Mouse (Mus musculus) lung, adult 18-20 months (tissue): ENCODE measurements around the gene Rps6kb1.
"Not testable (repeated sequence)": the region's sequence is repeated elsewhere in the genome, so short reads cannot be mapped to it uniquely, and the experiment has no call there.

Source experiments
- DNase-seq, 2 experiments: peaks; one replicate each; pipeline ENCODE4 v3.0.0; 2022; ENCODE audit warnings: mixed read lengths in 2 of 2

Gene Rps6kb1

DNA sequence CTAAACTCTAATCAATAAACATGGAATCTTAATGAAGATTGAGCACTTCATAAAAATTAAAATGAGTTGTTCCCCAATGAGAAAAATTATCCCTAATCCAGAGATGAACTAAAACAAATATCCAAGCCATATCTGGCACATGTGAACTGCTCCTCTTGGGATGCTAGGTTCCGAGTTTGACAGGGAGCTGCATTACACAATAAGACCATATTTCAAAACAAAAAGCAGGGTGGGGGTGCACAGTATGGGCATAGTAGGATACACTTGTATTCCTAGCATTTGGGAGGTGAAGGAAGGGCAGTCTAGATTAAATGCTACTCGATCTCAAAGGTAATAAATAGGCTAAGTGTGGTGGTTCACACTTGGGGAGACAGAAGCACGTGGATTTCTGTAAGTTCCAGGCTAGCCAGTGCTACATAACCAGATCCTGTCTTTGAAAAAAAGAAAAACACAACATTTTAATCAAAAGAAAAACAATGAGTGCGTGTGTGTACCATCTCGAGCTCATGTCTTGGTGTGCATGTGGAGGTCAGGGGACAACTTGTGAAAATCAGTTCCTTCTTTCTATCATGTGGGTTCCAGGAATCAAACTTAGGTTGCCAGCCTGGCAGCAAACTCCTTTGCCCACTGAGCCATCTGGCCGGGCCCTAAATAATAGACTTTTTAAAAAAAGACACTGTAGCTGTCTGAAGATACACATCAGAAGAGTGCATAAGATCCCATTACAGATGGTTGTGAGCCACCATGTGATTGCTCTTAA, 4.7 kb downstream of the Rps6kb1 start:
- no peak for DNase-seq

GRCm38 (mm10) chr11:86538786-86539185, 5.8 kb downstream of the Rps6kb1 start:
- DNase-seq = no peak

- no peak for DNase-seq
Measured at GRCm38 (mm10) chr11:86534201-86534910, 10.2 kb downstream of the Rps6kb1 start.

- not testable (repeated sequence) for DNase-seq
Measured at GRCm38 (mm10) chr11:86533302-86533701, 11.3 kb downstream of the Rps6kb1 start.

- no peak for DNase-seq
Measured at GRCm38 (mm10) chr11:86532834-86533233, 11.8 kb downstream of the Rps6kb1 start.

DNA sequence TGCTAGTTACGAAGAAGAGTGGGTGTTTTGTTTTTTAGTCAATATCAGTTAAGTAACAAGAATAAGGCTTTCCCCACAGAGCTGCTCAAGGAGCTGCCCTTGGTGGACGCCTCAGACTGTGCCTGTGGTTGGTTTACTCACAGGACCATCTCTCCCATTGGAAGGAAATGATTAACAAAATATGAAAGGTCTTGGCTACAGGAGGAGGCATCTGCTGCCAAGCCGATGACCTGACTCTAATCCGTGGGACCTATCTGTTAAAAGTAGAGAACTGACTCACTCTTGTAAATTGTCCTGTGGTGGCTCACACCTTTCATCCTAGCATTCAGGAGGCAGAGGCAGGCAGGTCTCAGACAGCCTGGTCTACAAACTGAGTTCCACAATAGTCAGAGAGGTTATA, 17.1 kb downstream of the Rps6kb1 start:
- DNase-seq = no peak

DNA sequence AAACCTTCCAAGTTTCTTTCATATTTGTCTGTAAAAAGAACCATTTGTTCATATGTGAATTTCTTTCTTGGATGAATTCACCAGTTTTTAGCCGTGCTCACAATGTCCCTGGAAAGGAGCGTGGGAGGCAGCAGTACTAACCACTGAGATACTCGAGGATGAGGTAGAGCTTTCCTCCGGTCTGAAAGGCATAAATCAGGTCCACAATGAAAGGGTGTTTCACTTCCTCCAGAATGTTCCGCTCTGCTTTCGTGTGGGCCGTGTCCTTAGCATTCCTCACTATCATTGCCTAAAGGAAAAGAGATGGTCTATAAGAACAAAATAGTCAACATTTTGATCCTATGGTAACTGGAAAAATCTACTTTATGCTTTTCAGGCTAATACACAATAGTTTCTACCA, 24.9 kb downstream of the Rps6kb1 start:
- no peak for DNase-seq

DNA sequence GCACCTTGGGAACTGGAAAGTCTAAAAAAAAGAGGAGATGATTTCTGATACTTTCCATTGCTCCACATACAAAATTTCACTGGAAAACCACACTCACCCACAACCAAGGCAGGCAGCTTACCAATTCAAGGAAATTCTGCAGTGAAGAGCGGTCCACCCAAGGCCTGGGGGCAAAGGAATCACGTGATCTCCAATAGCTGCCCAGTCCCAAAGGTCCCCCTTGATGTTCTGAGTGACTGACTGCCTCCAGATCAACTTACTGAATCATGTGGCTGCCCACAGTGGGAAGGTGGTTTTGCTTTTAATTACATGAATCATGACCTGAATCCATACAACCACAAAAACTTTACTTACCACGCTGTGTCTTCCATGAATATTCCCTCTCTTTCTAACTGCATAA, 27.4 kb downstream of the Rps6kb1 start:
- DNase-seq = no peak

DNA sequence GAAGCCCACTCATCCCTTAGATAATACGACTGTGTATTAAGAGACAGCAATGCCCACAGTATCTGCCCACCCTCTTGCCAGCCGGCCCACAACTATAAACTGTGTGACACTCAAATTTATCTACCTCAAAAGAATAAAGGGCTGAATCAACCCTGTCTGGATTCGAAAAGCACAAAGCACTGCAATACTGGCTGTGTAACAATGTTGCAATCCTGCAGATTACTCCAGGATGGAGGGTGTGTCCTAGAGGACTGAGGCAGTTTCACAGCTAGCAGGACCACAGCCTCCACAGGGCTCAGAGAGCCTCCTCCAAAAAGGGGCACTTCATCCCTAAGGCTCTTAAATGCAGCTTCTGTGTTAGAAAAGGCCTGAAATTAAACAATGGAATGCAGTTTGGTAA, 28.0 kb downstream of the Rps6kb1 start:
- DNase-seq = no peak

DNA sequence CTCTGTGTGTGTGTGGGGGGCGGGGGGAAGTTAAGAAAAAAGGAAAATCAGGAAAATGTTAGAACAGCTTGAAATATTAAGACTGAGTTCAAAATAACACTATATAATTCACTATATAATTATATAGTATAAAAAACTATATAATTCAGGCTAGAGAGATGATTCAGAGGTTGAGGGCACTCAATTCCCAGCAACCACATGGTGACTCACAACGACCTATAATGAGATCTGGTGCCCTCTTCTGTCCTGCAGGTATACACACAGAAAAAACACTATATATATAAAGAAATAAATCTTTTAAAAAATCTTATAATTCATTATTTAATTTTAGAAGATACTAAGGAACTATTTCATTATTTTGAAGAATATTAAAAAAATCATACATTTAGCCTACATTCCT, 36.6 kb downstream of the Rps6kb1 start:
- no peak for DNase-seq

- DNase-seq = no peak
Measured at GRCm38 (mm10) chr11:86507334-86507733, 37.3 kb downstream of the Rps6kb1 start.

DNA sequence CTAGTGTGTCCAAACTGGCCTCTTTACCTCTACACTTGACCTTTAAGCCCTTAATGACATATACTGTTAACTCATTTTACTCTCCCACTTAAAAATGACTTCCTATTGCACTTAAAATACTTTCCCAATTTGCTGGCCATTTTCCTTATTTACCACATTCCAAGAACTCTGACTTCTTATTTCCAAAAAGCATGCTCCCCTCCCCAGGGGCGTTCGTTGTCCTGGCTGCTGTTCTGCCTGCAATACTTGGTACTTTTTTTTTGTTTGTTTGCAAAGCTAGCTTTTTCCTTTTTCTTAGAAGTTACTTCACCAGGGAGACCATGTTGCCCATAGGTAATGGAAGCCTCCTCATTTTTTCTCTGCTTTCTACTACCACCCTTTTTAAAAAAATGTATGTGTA, 41.5 kb downstream of the Rps6kb1 start:
- no peak for DNase-seq

GRCm38 (mm10) chr11:86500795-86501194, 43.8 kb downstream of the Rps6kb1 start:
- DNase-seq = no peak

DNA sequence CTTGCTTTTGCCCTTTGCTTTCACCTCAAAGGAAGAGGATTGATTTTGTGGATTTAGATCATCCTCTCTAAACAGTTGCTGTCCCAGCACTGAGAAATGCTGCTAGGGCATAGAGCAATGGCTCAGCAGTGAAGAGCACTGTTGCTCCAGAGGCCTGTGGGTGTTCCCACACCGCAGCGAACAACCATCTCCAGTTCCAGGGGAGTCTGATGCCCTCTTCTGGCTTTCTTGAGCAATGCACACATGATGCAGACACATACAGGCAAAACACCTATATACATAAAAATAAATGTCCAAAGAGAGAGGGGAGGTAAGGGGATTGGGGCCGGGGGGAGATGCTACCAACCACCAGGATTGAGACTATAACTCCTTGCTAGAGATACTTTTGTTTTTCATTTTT, 46.7 kb downstream of the Rps6kb1 start:
- no peak for DNase-seq

- DNase-seq = no peak
Measured at GRCm38 (mm10) chr11:86497356-86497755, 47.2 kb downstream of the Rps6kb1 start.

DNA sequence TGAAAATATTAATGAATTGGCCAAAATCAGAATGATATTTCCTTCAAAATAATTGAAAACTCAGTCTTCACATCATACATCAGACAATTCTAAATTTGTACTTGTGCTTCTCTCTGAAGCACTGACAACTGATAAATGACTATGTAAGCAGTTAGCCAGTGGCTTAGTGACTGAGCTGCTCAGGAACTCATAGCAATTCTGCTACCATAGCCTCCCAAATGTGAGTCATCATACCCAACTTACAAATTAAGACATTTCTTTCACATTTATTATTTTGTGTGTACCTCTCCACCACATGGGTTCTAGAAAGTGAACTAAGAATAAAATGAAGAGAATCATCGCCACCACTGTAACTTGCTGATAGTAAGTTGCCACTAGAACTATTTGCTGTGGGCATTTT, 53.8 kb downstream of the Rps6kb1 start:
- no peak for DNase-seq

DNA sequence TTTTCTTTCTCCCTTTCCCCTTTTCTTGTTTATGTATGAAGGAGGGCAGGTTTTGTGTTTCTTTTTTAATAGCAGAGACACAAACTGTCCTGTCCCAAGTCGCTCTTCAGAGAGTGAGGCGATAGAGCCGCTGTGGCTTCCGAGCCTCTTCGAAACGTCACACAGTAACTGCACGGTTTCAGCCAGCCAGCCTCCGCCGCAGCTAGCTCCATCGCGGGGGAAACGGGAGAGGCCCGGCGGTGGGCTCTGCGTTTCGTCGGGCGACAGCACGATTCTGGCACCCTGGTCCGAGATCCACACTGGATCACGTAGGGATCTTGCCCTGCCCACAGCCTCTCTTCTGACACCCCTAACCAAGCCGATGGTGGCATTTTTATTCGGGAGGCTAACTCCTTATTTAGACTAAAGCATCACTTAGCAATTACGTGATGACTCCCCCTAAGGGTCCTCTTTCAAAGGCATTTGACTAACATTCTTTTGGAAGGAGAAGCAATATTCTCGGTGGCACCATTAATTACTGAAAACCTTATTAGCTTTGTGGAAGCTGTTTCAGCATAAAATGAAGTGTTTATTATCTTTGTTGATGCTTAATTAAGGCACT, 59.6 kb downstream of the Rps6kb1 start:
- DNase-seq = peak; percentile 38 to 41

DNA sequence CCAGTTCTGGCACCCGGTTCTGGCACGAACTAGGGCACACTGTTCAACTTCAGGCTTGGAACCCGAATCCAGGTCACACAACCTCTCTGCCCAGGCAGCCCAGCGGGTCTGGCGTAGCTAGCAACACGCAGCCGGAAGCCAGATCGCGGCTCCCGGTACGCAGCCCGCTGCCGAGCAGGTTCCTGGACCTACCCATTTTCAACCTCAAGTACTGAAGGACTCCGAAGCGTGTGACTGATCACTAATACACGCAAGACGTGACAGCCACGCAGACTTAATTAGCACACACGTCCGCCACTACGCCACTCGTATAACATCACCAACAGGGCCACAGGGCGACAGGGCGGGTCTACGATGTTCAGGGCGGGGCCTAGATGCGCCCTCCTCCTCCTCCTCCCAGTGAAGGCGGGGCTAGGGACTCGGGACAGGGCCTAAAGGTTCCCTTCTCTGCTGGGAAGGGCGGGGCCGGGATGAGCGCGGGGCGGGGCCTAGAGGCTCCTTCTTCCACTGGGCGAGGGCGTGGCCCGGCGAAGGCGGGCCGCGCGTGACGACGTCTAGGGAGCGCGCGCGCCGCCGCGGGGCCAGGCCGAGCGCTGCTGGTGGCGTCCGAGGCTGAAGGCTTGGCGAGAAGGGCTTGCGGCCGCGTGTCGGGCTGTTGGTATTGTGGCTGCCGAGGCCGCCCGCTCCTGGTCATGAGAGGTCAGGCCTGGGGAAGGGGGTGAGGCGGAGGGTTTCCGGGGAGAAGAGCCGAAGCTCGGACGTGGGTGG, 60.3 kb downstream of the Rps6kb1 start, which contains the start of gene Rnft1:
TSS of gene Rnft1 (plus strand) at position 557 of the 768 bp plus-strand sequence.
- peak; percentile 99 for DNase-seq

- no peak for DNase-seq
Measured at GRCm38 (mm10) chr11:86473576-86473975, 71.0 kb downstream of the Rps6kb1 start.

- DNase-seq = no peak
Measured at GRCm38 (mm10) chr11:86472771-86473171, 71.8 kb downstream of the Rps6kb1 start.

DNA sequence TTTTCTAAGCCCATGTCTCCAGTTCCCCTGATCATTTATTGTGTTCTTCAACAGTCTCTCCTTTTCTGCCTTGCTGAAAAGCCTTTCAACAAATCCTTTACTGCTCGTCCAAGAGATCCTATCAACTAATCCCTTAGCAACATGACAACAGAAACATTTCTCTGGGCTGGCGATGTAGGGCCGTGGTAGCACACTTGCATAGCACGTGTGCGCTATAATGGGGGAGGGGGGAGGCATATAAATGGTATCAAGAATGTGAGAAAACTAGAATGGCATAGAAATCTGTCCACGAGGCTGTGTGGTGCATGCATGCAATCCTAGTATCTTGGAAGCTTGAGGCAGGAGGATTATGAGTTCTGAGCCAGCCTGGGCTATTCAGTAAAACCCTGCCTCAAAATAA, 72.8 kb downstream of the Rps6kb1 start:
- no peak for DNase-seq

DNA sequence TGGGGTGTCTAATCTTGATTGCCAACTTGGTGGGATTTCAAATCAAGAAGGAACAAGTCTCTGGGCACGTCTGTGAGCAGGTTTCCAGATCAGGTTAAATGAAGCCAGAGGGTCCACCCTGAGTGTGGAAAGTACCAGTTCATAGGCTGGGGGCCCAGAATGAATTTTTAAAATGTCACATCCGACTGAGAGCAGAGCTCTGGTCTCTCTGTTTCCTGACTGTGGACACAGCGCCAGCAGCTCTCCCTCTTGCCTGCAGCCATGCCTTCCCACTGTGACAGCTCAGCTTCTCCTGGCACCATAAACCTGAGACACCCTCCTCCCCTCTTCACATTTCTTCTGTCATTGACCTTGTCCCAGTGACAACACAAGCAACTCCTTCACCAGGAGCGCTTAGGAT, 75.6 kb downstream of the Rps6kb1 start:
- no peak for DNase-seq

- peak; percentile 16 to 30 for DNase-seq
Measured at GRCm38 (mm10) chr11:86468345-86468744, 76.3 kb downstream of the Rps6kb1 start.
